Mouse (Mus musculus): ENCODE results near the gene Ccdc180. TPM values are rescaled to one million over a fixed set of nuclear protein-coding genes. Genes with fewer than 3 reads are reported as not detected.

Ccdc180 gene
- total RNA-seq, 2 experiments from 2014 or later, result 0.09 TPM; not detected in 1

GRCm38 (mm10) chr4:45869021-45869815 lies 20.9 kb upstream of the Ccdc180 start:
- TF ChIP-seq CTCF (IDR thresholded peaks at IDR 0.05), result no peak
- intact Hi-C loops (cut with DNase I), result no loop called here
- Histone ChIP-seq H3K27ac (no peak overlapping the region), H3K4me3 (no peak overlapping the region)
- DNase-seq (ENCODE audit: extremely low spot score in 1 of 2, low spot score in 2 of 2), result no peak

- no peak for TF ChIP-seq CTCF (IDR thresholded peaks at IDR 0.05)
- intact Hi-C loops (cut with DNase I), result no loop called here
- DNase-seq (ENCODE audit: extremely low spot score in 1 of 2, low spot score in 2 of 2), result no peak
- H3K27ac ChIP-seq, result no peak overlapping the region
- H3K4me3 ChIP-seq, result no peak overlapping the region
These were observed 18.0 kb upstream of the Ccdc180 start for GRCm38 (mm10) chr4:45872147-45872546.

GRCm38 (mm10) chr4:45878929-45879328 lies 11.2 kb upstream of the Ccdc180 start:
- intact Hi-C loops (cut with DNase I), result no loop called here
- no peak overlapping the region for H3K4me3 ChIP-seq
- peak in 1 of 2 experiments; percentile 15 for DNase-seq (ENCODE audit: extremely low spot score in 1 of 2, low spot score in 2 of 2)

GRCm38 (mm10) chr4:45882521-45882920 lies 7.6 kb upstream of the Ccdc180 start:
- Histone ChIP-seq H3K4me3 (no peak overlapping the region), H3K27ac (no peak overlapping the region)
- intact Hi-C loops (cut with DNase I), result no loop called here
- DNase-seq (ENCODE audit: extremely low spot score in 1 of 2, low spot score in 2 of 2), result no peak
- TF ChIP-seq CTCF (IDR thresholded peaks at IDR 0.05), result no peak

More at GRCm38 (mm10) chr4:45878929-45879328, 11.2 kb upstream of the Ccdc180 start:
- peak; percentile 85 for TF ChIP-seq CTCF (IDR thresholded peaks at IDR 0.05)
- H3K27ac ChIP-seq, result no peak overlapping the region

- H3K27ac ChIP-seq, result no peak overlapping the region
- DNase-seq (ENCODE audit: extremely low spot score in 1 of 2, low spot score in 2 of 2), result no peak
- intact Hi-C loops (cut with DNase I), result no loop called here
These were observed 6.9 kb upstream of the Ccdc180 start for GRCm38 (mm10) chr4:45883250-45883649.

GRCm38 (mm10) chr4:45889487-45889886 lies 616 bp upstream of the Ccdc180 start:
- Histone ChIP-seq H3K27ac (no peak overlapping the region), H3K4me3 (no peak overlapping the region)
- TF ChIP-seq CTCF (IDR thresholded peaks at IDR 0.05), result no peak
- no peak for DNase-seq (ENCODE audit: extremely low spot score in 1 of 2, low spot score in 2 of 2)
- intact Hi-C loops (cut with DNase I), result no loop called here

More at GRCm38 (mm10) chr4:45883250-45883649, 6.9 kb upstream of the Ccdc180 start:
- no peak for TF ChIP-seq CTCF (IDR thresholded peaks at IDR 0.05)
- no peak overlapping the region for H3K4me3 ChIP-seq

GRCm38 (mm10) chr4:45896425-45897081 lies 6.5 kb downstream of the Ccdc180 start:
- no peak for DNase-seq (ENCODE audit: extremely low spot score in 1 of 2, low spot score in 2 of 2)
- no peak overlapping the region for H3K27ac ChIP-seq
- intact Hi-C loops (cut with DNase I), result no loop called here
- no peak for TF ChIP-seq CTCF (IDR thresholded peaks at IDR 0.05)
- no peak overlapping the region for H3K4me3 ChIP-seq

- Histone ChIP-seq H3K27ac (no peak overlapping the region), H3K4me3 (no peak overlapping the region)
- TF ChIP-seq CTCF (IDR thresholded peaks at IDR 0.05), result no peak
- DNase-seq (ENCODE audit: extremely low spot score in 1 of 2, low spot score in 2 of 2), result no peak
- intact Hi-C loops (cut with DNase I), result no loop called here
These were observed 8.3 kb downstream of the Ccdc180 start for GRCm38 (mm10) chr4:45898413-45898812.

- Histone ChIP-seq H3K27ac (no peak overlapping the region), H3K4me3 (no peak overlapping the region)
- DNase-seq (ENCODE audit: extremely low spot score in 1 of 2, low spot score in 2 of 2), result peak; percentile 42 to 53
- intact Hi-C loops (cut with DNase I), result no loop called here
- no peak for TF ChIP-seq CTCF (IDR thresholded peaks at IDR 0.05)
These were observed 19.2 kb downstream of the Ccdc180 start for GRCm38 (mm10) chr4:45909256-45909655.

- intact Hi-C loops (cut with DNase I), result no loop called here
- no peak overlapping the region for H3K27ac ChIP-seq
- H3K4me3 ChIP-seq, result no peak overlapping the region
- no peak for DNase-seq (ENCODE audit: extremely low spot score in 1 of 2, low spot score in 2 of 2)
- no peak; the same call in none of the 2 replicates for TF ChIP-seq CTCF (IDR thresholded peaks at IDR 0.05)
These were observed 19.8 kb downstream of the Ccdc180 start for GRCm38 (mm10) chr4:45909924-45910323.

- intact Hi-C loops (cut with DNase I), result no loop called here
- no peak for TF ChIP-seq CTCF (IDR thresholded peaks at IDR 0.05)
- DNase-seq (ENCODE audit: extremely low spot score in 1 of 2, low spot score in 2 of 2), result no peak
- Histone ChIP-seq H3K27ac (no peak overlapping the region), H3K4me3 (no peak overlapping the region)
These were observed 21.2 kb downstream of the Ccdc180 start for GRCm38 (mm10) chr4:45911256-45911655.

- no peak for TF ChIP-seq CTCF (IDR thresholded peaks at IDR 0.05)
- no peak overlapping the region for H3K4me3 ChIP-seq
- no peak overlapping the region for H3K27ac ChIP-seq
- no peak for DNase-seq (ENCODE audit: extremely low spot score in 1 of 2, low spot score in 2 of 2)
- intact Hi-C loops (cut with DNase I), result no loop called here
These were observed 21.8 kb downstream of the Ccdc180 start for GRCm38 (mm10) chr4:45911876-45912275.

All from left cerebral cortex, adult 2 months (tissue).